Mouse (Mus musculus): Measurements from ENCODE around the gene Pga5.

DNA sequence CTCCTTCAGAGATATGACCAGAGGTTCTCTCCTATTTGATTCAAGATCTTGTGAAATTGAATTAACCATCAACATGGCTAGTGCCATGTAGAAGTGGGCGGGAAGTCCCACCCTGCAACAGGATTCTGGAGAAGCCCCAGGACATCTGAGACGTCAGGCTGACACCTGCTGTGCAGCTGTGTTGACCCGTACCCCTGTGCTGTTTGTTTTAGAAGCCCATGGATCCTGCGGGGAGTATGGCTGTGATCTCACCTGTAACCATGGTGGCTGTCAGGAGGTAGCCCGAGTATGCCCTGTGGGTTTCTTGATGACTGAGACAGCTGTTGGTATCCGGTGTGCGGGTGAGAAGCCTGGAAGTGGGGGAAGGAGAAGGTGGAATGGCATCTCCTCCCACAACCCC, 40.0 kb downstream of the Pga5 start:
- TF ChIP-seq CTCF (IDR thresholded peaks at IDR 0.05; ENCODE audit: low read depth): no peak
- TF ChIP-seq EP300 (IDR thresholded peaks at IDR 0.05; ENCODE audit: low read depth): no peak

All from liver, postnatal 0 days (tissue).